Mouse (Mus musculus): ENCODE measurements around the gene Apbb2. TPM values are rescaled to one million over a fixed set of nuclear protein-coding genes. Genes with fewer than 3 reads are reported as not detected.

The Apbb2 gene
- polyA plus RNA-seq, 1 experiment from 2014 or later = 27.8 TPM

GRCm38 (mm10) chr5:66523681-66524503, 94.7 kb downstream of the Apbb2 start:
- no peak overlapping the region for H3K9ac ChIP-seq (replicated peaks; ENCODE audit: low read length)
- ATAC-seq (replicated peaks; ENCODE audit: insufficient number of reproducible peaks, low FRiP score, low TSS enrichment, low read depth) = no peak

DNA sequence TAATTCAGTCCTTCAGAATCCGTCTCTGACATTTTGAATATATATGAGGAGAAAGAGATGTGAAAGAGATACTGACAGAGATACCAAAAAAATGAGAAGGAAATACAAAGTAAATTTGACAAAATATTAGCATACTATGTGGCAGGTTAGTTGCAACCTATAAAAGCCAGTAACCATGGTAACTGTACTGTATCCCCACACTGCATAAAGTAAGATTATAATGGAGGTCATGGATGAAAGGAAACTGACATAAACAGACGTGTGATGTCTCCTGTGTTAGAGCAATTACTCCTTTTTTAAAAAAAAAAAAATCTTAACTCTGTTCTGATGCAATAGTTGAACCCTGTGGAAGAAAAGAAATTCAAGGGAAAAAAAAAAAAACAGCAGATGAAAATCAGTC, 97.3 kb downstream of the Apbb2 start:
- no peak overlapping the region for H3K4me3 ChIP-seq (ENCODE audit: low read depth, low read length)
- no peak overlapping the region for H3K4me2 ChIP-seq (ENCODE audit: low read depth, low read length)
- H3K9ac ChIP-seq (replicated peaks; ENCODE audit: low read length) = no peak overlapping the region
- no peaks in the 10 kb centered on the region for H3K36me3 ChIP-seq (replicated peaks; ENCODE audit: control insufficient read depth, insufficient read depth, low read depth, low read length)
- DNase-seq (ENCODE audit: low spot score) (no peak), ATAC-seq (replicated peaks; ENCODE audit: insufficient number of reproducible peaks, low FRiP score, low TSS enrichment, low read depth) (no peak)
- H3K27me3 ChIP-seq (ENCODE audit: control insufficient read depth, insufficient read depth, low read length) = no peaks in the 10 kb centered on the region
- H3K9me3 ChIP-seq (replicated peaks; ENCODE audit: control insufficient read depth, low read length) = no peaks in the 10 kb centered on the region
- 69% methylated on average over 2 of the region's 2 CpGs for WGBS
- H3K4me1 ChIP-seq (ENCODE audit: control insufficient read depth, insufficient read depth, low read length) = peaks cover 2% of the 10 kb centered on the region
- no peak overlapping the region for H3K27ac ChIP-seq (replicated peaks; ENCODE audit: low read depth, low read length)

More at GRCm38 (mm10) chr5:66523681-66524503, 94.7 kb downstream of the Apbb2 start:
- Histone ChIP-seq H3K4me1 (ENCODE audit: control insufficient read depth, insufficient read depth, low read length) (peaks cover 7% of the 10 kb centered on the region), H3K9me3 (replicated peaks; ENCODE audit: control insufficient read depth, low read length) (no peaks in the 10 kb centered on the region), H3K27me3 (ENCODE audit: control insufficient read depth, insufficient read depth, low read length) (no peaks in the 10 kb centered on the region), H3K27ac (replicated peaks; ENCODE audit: low read depth, low read length) (no peak overlapping the region), H3K4me2 (ENCODE audit: low read depth, low read length) (no peak overlapping the region), H3K36me3 (replicated peaks; ENCODE audit: control insufficient read depth, insufficient read depth, low read depth, low read length) (no peaks in the 10 kb centered on the region), H3K4me3 (ENCODE audit: low read depth, low read length) (no peak overlapping the region)
- WGBS = 49% methylated on average over 16 of the region's 16 CpGs
- no peak for DNase-seq (ENCODE audit: low spot score)

DNA sequence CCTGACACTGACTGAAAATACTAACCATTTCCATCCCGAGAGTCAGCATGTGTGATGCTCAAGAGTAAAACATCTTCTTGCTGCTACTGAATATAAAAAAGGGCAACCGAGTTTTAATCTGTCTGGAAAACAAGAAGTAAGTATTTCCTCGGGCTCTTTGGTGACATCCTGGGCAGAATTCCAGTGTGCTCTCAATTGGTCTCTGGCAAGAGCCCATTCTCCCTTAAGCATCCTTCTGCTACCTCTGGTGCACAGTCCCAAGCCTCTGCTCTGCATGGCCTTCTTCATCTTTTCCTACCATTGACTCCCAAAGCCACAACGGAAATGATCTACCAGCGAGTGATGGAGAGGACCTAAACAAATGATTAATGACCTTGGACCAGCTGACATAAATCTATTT, 99.1 kb downstream of the Apbb2 start:
- no peaks in the 10 kb centered on the region for H3K27me3 ChIP-seq (ENCODE audit: control insufficient read depth, insufficient read depth, low read length)
- no peaks in the 10 kb centered on the region for H3K9me3 ChIP-seq (replicated peaks; ENCODE audit: control insufficient read depth, low read length)
- no peak overlapping the region for H3K27ac ChIP-seq (replicated peaks; ENCODE audit: low read depth, low read length)
- no peak overlapping the region for H3K4me2 ChIP-seq (ENCODE audit: low read depth, low read length)
- H3K4me3 ChIP-seq (ENCODE audit: low read depth, low read length) = no peak overlapping the region
- 82% methylated on average over 5 of the region's 5 CpGs for WGBS
- H3K9ac ChIP-seq (replicated peaks; ENCODE audit: low read length) = no peak overlapping the region
- DNase-seq (ENCODE audit: low spot score) = no peak
- H3K36me3 ChIP-seq (replicated peaks; ENCODE audit: control insufficient read depth, insufficient read depth, low read depth, low read length) = no peaks in the 10 kb centered on the region
- H3K4me1 ChIP-seq (ENCODE audit: control insufficient read depth, insufficient read depth, low read length) = no peaks in the 10 kb centered on the region; the same call in 1 of the 2 replicates
- ATAC-seq (replicated peaks; ENCODE audit: insufficient number of reproducible peaks, low FRiP score, low TSS enrichment, low read depth) = no peak

DNA sequence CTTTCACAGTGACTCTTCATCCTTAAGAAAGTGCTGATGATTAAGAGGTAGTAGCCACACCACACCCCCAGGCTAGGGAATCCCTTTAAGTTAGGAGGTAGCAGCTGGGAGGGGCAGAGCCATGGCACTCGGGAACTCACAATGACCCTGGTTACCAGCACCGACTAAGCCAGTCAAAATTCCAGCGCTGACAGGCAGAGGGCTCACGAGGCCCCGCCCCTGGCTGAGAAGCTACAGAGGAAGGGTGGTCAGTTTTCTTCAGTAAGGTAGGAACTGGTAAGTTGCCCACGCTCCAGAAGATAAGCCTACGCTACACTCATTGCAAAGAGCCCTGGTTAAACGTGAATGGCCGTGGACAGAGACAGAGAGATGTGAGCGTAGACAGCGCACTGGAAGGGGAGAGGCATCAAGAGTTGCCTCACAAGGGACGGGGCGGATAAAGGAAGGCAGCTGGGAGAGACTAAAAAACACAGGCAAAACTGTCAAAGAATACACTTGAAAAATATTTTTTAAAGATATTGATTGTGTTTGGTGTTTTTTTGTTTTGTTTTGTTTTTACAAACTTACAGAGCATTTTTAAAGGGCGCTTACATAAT, 100.1 kb downstream of the Apbb2 start:
- H3K27me3 ChIP-seq (ENCODE audit: control insufficient read depth, insufficient read depth, low read length) = no peaks in the 10 kb centered on the region
- no peaks in the 10 kb centered on the region for H3K9me3 ChIP-seq (replicated peaks; ENCODE audit: control insufficient read depth, low read length)
- H3K4me1 ChIP-seq (ENCODE audit: control insufficient read depth, insufficient read depth, low read length) = no peaks in the 10 kb centered on the region; the same call in 1 of the 2 replicates
- WGBS = 39% methylated on average over 14 of the region's 14 CpGs
- no peak overlapping the region for H3K27ac ChIP-seq (replicated peaks; ENCODE audit: low read depth, low read length)
- DNase-seq (ENCODE audit: low spot score) = peak; percentile 49
- H3K4me3 ChIP-seq (ENCODE audit: low read depth, low read length) = no peak overlapping the region
- H3K9ac ChIP-seq (replicated peaks; ENCODE audit: low read length) = no peak overlapping the region
- no peaks in the 10 kb centered on the region for H3K36me3 ChIP-seq (replicated peaks; ENCODE audit: control insufficient read depth, insufficient read depth, low read depth, low read length)
- no peak overlapping the region for H3K4me2 ChIP-seq (ENCODE audit: low read depth, low read length)
- peak; percentile 56; the same call in 1 of the 2 replicates for ATAC-seq (replicated peaks; ENCODE audit: insufficient number of reproducible peaks, low FRiP score, low TSS enrichment, low read depth)

DNA sequence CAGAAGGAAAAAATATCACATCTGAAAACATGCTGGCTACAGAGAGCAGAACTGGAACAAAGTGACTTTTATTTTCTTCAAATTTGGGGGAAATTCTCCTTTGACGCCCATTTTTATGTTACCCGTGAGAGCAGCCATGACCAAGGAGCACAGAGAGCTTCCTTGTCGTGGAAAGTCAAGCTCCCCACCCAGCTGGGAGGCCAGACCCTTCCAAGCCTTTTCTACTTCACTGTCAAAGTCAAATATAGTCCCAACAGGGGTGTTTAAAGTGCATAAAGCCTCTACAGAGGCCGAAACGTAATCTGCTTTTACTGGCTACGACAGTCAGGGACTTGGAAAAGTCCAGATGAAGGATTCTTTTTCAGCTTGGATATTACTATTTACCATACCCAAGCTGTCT, 101.1 kb downstream of the Apbb2 start:
- Histone ChIP-seq H3K27me3 (ENCODE audit: control insufficient read depth, insufficient read depth, low read length) (no peaks in the 10 kb centered on the region), H3K4me3 (ENCODE audit: low read depth, low read length) (no peak overlapping the region), H3K36me3 (replicated peaks; ENCODE audit: control insufficient read depth, insufficient read depth, low read depth, low read length) (no peaks in the 10 kb centered on the region), H3K4me1 (ENCODE audit: control insufficient read depth, insufficient read depth, low read length) (no peaks in the 10 kb centered on the region; the same call in 1 of the 2 replicates), H3K4me2 (ENCODE audit: low read depth, low read length) (no peak overlapping the region), H3K9ac (replicated peaks; ENCODE audit: low read length) (no peak overlapping the region), H3K9me3 (replicated peaks; ENCODE audit: control insufficient read depth, low read length) (no peaks in the 10 kb centered on the region), H3K27ac (replicated peaks; ENCODE audit: low read depth, low read length) (no peak overlapping the region)
- 63% methylated on average over 6 of the region's 6 CpGs for WGBS
- ATAC-seq (replicated peaks; ENCODE audit: insufficient number of reproducible peaks, low FRiP score, low TSS enrichment, low read depth) (no peak), DNase-seq (ENCODE audit: low spot score) (no peak)

GRCm38 (mm10) chr5:66516311-66516710, 102.3 kb downstream of the Apbb2 start:
- WGBS = 93% methylated on average over 8 of the region's 8 CpGs
- no peaks in the 10 kb centered on the region for H3K27me3 ChIP-seq (ENCODE audit: control insufficient read depth, insufficient read depth, low read length)
- H3K4me1 ChIP-seq (ENCODE audit: control insufficient read depth, insufficient read depth, low read length) = no peaks in the 10 kb centered on the region; the same call in 1 of the 2 replicates
- no peak overlapping the region for H3K4me2 ChIP-seq (ENCODE audit: low read depth, low read length)
- DNase-seq (ENCODE audit: low spot score) (no peak), ATAC-seq (replicated peaks; ENCODE audit: insufficient number of reproducible peaks, low FRiP score, low TSS enrichment, low read depth) (no peak)
- no peaks in the 10 kb centered on the region for H3K36me3 ChIP-seq (replicated peaks; ENCODE audit: control insufficient read depth, insufficient read depth, low read depth, low read length)
- H3K9ac ChIP-seq (replicated peaks; ENCODE audit: low read length) = no peak overlapping the region
- no peak overlapping the region for H3K4me3 ChIP-seq (ENCODE audit: low read depth, low read length)
- no peak overlapping the region for H3K27ac ChIP-seq (replicated peaks; ENCODE audit: low read depth, low read length)
- H3K9me3 ChIP-seq (replicated peaks; ENCODE audit: control insufficient read depth, low read length) = no peaks in the 10 kb centered on the region

GRCm38 (mm10) chr5:66515271-66515670, 103.3 kb downstream of the Apbb2 start:
- no peak overlapping the region for H3K27ac ChIP-seq (replicated peaks; ENCODE audit: low read depth, low read length)
- WGBS = 82% methylated on average over 10 of the region's 10 CpGs
- no peak for DNase-seq (ENCODE audit: low spot score)

DNA sequence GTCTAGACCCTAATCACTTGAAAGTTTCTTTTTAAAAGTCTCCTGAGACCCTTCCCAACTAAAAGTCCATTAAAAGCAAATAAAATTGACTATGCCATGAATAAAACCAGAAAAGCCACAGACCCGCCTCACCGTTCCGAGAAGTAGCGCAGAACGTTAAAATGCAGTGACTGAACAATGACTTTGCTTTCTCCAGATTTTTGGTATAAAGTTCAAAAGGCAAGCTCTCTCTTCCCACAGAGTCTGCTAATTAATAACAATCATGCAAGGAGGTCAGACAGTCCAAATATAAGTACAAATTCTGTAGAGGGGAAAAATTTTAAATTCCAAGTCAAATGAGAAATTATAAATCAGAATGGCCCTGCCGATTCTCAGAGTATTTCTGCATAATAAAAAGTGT, 103.9 kb downstream of the Apbb2 start:
- no peaks in the 10 kb centered on the region for H3K27me3 ChIP-seq (ENCODE audit: control insufficient read depth, insufficient read depth, low read length)
- 90% methylated on average over 6 of the region's 6 CpGs for WGBS
- H3K4me1 ChIP-seq (ENCODE audit: control insufficient read depth, insufficient read depth, low read length) = no peaks in the 10 kb centered on the region; the same call in 1 of the 2 replicates
- DNase-seq (ENCODE audit: low spot score) (no peak), ATAC-seq (replicated peaks; ENCODE audit: insufficient number of reproducible peaks, low FRiP score, low TSS enrichment, low read depth) (no peak)
- H3K36me3 ChIP-seq (replicated peaks; ENCODE audit: control insufficient read depth, insufficient read depth, low read depth, low read length) = no peaks in the 10 kb centered on the region
- H3K9me3 ChIP-seq (replicated peaks; ENCODE audit: control insufficient read depth, low read length) = no peaks in the 10 kb centered on the region
- no peak overlapping the region for H3K27ac ChIP-seq (replicated peaks; ENCODE audit: low read depth, low read length)
- no peak overlapping the region for H3K4me2 ChIP-seq (ENCODE audit: low read depth, low read length)
- H3K9ac ChIP-seq (replicated peaks; ENCODE audit: low read length) = no peak overlapping the region
- H3K4me3 ChIP-seq (ENCODE audit: low read depth, low read length) = no peak overlapping the region

More at GRCm38 (mm10) chr5:66515271-66515670, 103.3 kb downstream of the Apbb2 start:
- no peak overlapping the region for H3K9ac ChIP-seq (replicated peaks; ENCODE audit: low read length)
- no peak for ATAC-seq (replicated peaks; ENCODE audit: insufficient number of reproducible peaks, low FRiP score, low TSS enrichment, low read depth)
- H3K4me1 ChIP-seq (ENCODE audit: control insufficient read depth, insufficient read depth, low read length) = no peaks in the 10 kb centered on the region; the same call in 1 of the 2 replicates
- H3K4me2 ChIP-seq (ENCODE audit: low read depth, low read length) = no peak overlapping the region
- H3K9me3 ChIP-seq (replicated peaks; ENCODE audit: control insufficient read depth, low read length) = no peaks in the 10 kb centered on the region
- no peak overlapping the region for H3K4me3 ChIP-seq (ENCODE audit: low read depth, low read length)
- H3K27me3 ChIP-seq (ENCODE audit: control insufficient read depth, insufficient read depth, low read length) = no peaks in the 10 kb centered on the region
- H3K36me3 ChIP-seq (replicated peaks; ENCODE audit: control insufficient read depth, insufficient read depth, low read depth, low read length) = no peaks in the 10 kb centered on the region
